Mouse (Mus musculus): ENCODE measurements around the gene Kif21b. TPM values are rescaled to one million over a fixed set of nuclear protein-coding genes. Genes with fewer than 3 reads are reported as not detected.

Gene Kif21b
- polyA plus RNA-seq, 1 experiment = 94.8 TPM

DNA sequence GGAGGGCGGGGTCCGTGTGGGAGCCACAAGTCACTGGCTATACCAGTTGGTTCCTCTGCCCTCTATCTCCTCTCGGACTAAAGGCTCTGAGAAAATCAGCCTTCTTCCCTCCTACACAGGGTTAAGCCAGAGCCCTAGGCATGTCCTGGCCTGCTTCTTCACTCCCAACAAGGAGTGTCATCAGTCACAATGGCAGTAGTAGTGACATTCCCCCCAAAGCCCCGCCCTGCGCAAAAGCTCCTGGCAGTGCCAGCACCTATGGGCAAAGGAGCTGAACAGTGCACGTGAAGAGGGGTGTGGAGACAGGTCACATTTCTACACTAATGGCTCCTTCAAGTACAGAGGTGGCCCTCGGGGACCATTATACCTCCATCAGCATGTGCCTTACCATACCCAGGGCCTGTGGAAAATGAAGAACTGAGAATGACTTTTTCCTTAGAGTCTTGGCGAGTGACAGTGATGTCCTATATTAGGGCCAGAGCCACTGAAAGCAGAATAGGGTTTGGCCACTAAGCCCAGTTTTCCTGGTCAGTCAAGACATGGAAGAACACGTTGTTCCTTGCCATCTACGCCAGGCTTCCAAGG, 92.7 kb downstream of the Kif21b start:
- no peak overlapping the region for H3K27ac ChIP-seq (ENCODE audit: insufficient read depth, low read depth, low read length)
- WGBS = 93% methylated on average over 10 of the region's 10 CpGs
- TF ChIP-seq POLR2A (IDR thresholded peaks at IDR 0.05; ENCODE audit: insufficient read depth, low read depth, low read length) = no peak
- TF ChIP-seq CTCF (IDR thresholded peaks at IDR 0.05; ENCODE audit: insufficient read depth, low read depth, low read length) = no peak
- H3K4me1 ChIP-seq (ENCODE audit: control insufficient read depth, insufficient read depth, low read length) = peaks cover 7% of the 10 kb centered on the region
- H3K4me3 ChIP-seq (ENCODE audit: insufficient read depth, low read depth, low read length) = no peak overlapping the region

DNA sequence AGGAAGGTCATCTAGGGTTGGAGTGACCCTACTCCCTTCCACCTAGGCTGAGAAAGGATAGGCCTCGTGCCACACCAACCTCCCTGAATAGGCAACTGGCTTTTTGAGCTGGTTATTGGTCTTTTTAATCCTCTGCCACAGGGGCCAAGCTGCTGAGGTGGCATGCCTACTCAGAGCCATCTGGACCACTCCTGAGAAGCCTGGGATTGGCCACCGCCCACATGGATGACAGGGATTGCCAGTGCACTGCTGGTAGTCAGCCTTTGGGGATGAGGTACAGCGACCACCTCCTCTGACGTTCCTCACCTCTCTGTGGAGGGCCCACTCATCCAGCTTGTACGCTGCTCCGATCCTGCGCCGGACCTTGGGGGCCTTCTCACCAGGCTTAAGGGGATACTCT, 94.7 kb downstream of the Kif21b start:
- Histone ChIP-seq H3K4me3 (ENCODE audit: insufficient read depth, low read depth, low read length) (no peak overlapping the region), H3K27ac (ENCODE audit: insufficient read depth, low read depth, low read length) (no peak overlapping the region), H3K4me1 (ENCODE audit: control insufficient read depth, insufficient read depth, low read length) (peaks cover 12% of the 10 kb centered on the region)
- TF ChIP-seq POLR2A (IDR thresholded peaks at IDR 0.05; ENCODE audit: insufficient read depth, low read depth, low read length) (no peak), CTCF (IDR thresholded peaks at IDR 0.05; ENCODE audit: insufficient read depth, low read depth, low read length) (no peak)
- 97% methylated on average over 8 of the region's 8 CpGs for WGBS

DNA sequence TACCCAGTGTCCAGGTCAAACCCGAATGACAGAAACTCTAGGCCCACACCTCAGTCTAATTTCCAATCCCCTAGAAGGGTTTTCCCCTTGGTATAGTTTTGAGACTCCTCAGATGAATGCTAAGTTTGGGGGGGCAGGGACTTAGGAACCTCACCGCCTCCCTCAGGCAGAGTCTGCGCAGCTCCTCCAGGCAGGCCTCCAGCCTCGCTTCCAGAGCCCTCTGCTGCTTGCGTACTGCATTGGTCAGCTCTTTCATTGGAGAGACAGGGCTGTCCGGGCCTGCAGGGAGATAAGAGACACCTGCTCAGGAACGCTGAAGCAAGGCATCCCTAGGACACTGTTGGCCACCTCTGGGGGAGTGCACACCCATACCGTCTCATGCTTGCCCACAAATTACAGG, 95.4 kb downstream of the Kif21b start:
- H3K27ac ChIP-seq (ENCODE audit: insufficient read depth, low read depth, low read length) = no peak overlapping the region
- TF ChIP-seq CTCF (IDR thresholded peaks at IDR 0.05; ENCODE audit: insufficient read depth, low read depth, low read length) (no peak), POLR2A (IDR thresholded peaks at IDR 0.05; ENCODE audit: insufficient read depth, low read depth, low read length) (no peak)
- 94% methylated on average over 8 of the region's 8 CpGs for WGBS
- H3K4me3 ChIP-seq (ENCODE audit: insufficient read depth, low read depth, low read length) = no peak overlapping the region
- peaks cover 12% of the 10 kb centered on the region for H3K4me1 ChIP-seq (ENCODE audit: control insufficient read depth, insufficient read depth, low read length)

Other genes with a start within 250 kb of the Kif21b start
- gene Pkp1, start 212.2 kb upstream of the Kif21b start, polyA plus RNA-seq (2012; ENCODE audit: insufficient read depth, insufficient read length, low replicate concordance, missing spikeins) = not detected in 2 replicates
- not detected in 2 replicates for gene Igfn1, start 125.0 kb upstream of the Kif21b start, polyA plus RNA-seq (2012; ENCODE audit: insufficient read depth, insufficient read length, low replicate concordance, missing spikeins)
- gene Tmem9, start 123.2 kb upstream of the Kif21b start, polyA plus RNA-seq (2012; ENCODE audit: insufficient read depth, insufficient read length, low replicate concordance, missing spikeins) = not detected in 2 replicates
- not detected in 2 replicates for gene Ascl5, start 80.6 kb upstream of the Kif21b start, polyA plus RNA-seq (2012; ENCODE audit: insufficient read depth, insufficient read length, low replicate concordance, missing spikeins)
- not detected in 2 replicates for gene Cacna1s, start 78.6 kb upstream of the Kif21b start, polyA plus RNA-seq (2012; ENCODE audit: insufficient read depth, insufficient read length, low replicate concordance, missing spikeins)
- gene Mroh3, start 81.4 kb downstream of the Kif21b start, polyA plus RNA-seq (2012; ENCODE audit: insufficient read depth, insufficient read length, low replicate concordance, missing spikeins) = not detected in 2 replicates
- not detected in 2 replicates for gene Inava, start 102.9 kb downstream of the Kif21b start, polyA plus RNA-seq (2012; ENCODE audit: insufficient read depth, insufficient read length, low replicate concordance, missing spikeins)
- gene Gpr25, start 129.5 kb downstream of the Kif21b start, polyA plus RNA-seq (2012; ENCODE audit: insufficient read depth, insufficient read length, low replicate concordance, missing spikeins) = not detected in 2 replicates
- gene Camsap2, start 214.7 kb downstream of the Kif21b start, polyA plus RNA-seq (2012; ENCODE audit: insufficient read depth, insufficient read length, low replicate concordance, missing spikeins) = not detected in 2 replicates

All from olfactory bulb, adult 2 months (tissue).